Mouse (Mus musculus) CH12.LX (cell line): ENCODE measurements around the gene Zcchc3. TPM values are rescaled to one million over a fixed set of nuclear protein-coding genes. Genes with fewer than 3 reads are reported as not detected.

Experiments
- DNase-seq: peaks from one replicate; pipeline ENCODE4 v3.0.0-alpha.2; 2013; ENCODE audit errors: extremely low read depth
- H3K27ac ChIP-seq: 2 replicates; pipeline ENCODE4 v1.5.1; 2012; ENCODE audit warnings: low read depth, mild to moderate bottlenecking, control low read depth, moderate library complexity; ENCODE audit not compliant: insufficient read depth
- H3K27me3 ChIP-seq: replicated peaks from 2 replicates; pipeline ENCODE3; 2012; ENCODE audit warnings: inconsistent platforms
- H3K36me3 ChIP-seq, 2 experiments: replicated peaks in 1 of 2; 2 replicates each; pipeline versions ENCODE3 to v1.6.1; 2012; ENCODE audit warnings: inconsistent platforms in 1 of 2, low read length in 1 of 2, mild to moderate bottlenecking in 1 of 2, mixed read lengths in 1 of 2, moderate library complexity in 1 of 2; ENCODE audit not compliant: control insufficient read depth in 1 of 2, insufficient read depth in 1 of 2
- H3K4me1 ChIP-seq, 2 experiments: 2 replicates each; pipeline ENCODE4 v1.6.1; 2012; ENCODE audit warnings: inconsistent platforms in 1 of 2, moderate library complexity in 1 of 2; ENCODE audit not compliant: insufficient read depth in 2 of 2, control insufficient read depth in 1 of 2
- H3K4me2 ChIP-seq: 2 replicates; pipeline ENCODE4 v1.6.1; 2012; ENCODE audit warnings: low read depth, mild to moderate bottlenecking, control low read depth; ENCODE audit not compliant: poor library complexity, insufficient read depth, severe bottlenecking
- H3K4me3 ChIP-seq, 3 experiments: fragments of 150-350 bp in 1 of 3; sonication (generic) in 1 of 3; replicated peaks in 1 of 3; 2 replicates each; pipeline versions ENCODE3 to v1.5.1; 2011 to 2012; ENCODE audit warnings: low read depth in 2 of 3, low read length in 2 of 3, mild to moderate bottlenecking in 2 of 3, moderate library complexity in 2 of 3, control low read depth in 1 of 3, improper control_type of control experiment in 1 of 3, inconsistent platforms in 1 of 3, mixed read lengths in 1 of 3; ENCODE audit not compliant: poor library complexity in 1 of 3
- H3K79me2 ChIP-seq: replicated peaks from 2 replicates; pipeline ENCODE4 v1.6.1; 2012; ENCODE audit warnings: mild to moderate bottlenecking, moderate library complexity; ENCODE audit not compliant: control insufficient read depth, poor library complexity, insufficient read depth, severe bottlenecking; ENCODE audit errors: extremely low read depth
- H3K9ac ChIP-seq: 2 replicates; pipeline ENCODE4 v1.6.1; 2012; ENCODE audit warnings: low read depth, mild to moderate bottlenecking, control low read depth, moderate library complexity; ENCODE audit not compliant: insufficient read depth
- H3K9me3 ChIP-seq: replicated peaks from 2 replicates; pipeline ENCODE3; 2012; ENCODE audit warnings: low read length, inconsistent platforms, mixed read lengths
- BHLHE40 ChIP-seq: IDR thresholded peaks from 2 replicates; pipeline ENCODE4 v1.6.1; 2011; ENCODE audit warnings: mild to moderate bottlenecking, low read depth, low read length, improper control_type of control experiment
- CHD2 ChIP-seq: IDR thresholded peaks from 2 replicates; pipeline ENCODE4 v1.6.1; 2011; ENCODE audit warnings: low read length, improper control_type of control experiment
- CTCF ChIP-seq, 2 experiments: IDR thresholded peaks in 1 of 2; conservative IDR thresholded peaks in 1 of 2; 2 replicates each; pipeline ENCODE4 v1.5.1; 2011 to 2012; ENCODE audit warnings: low read depth in 2 of 2, low read length in 2 of 2, improper control_type of control experiment in 1 of 2, inconsistent platforms in 1 of 2, mild to moderate bottlenecking in 1 of 2, moderate library complexity in 1 of 2
- ELF1 ChIP-seq: IDR thresholded peaks from 2 replicates; pipeline ENCODE4 v1.6.1; 2014; ENCODE audit warnings: low read depth, mild to moderate bottlenecking, inconsistent platforms, low read length, improper control_type of control experiment
- EP300 ChIP-seq: IDR thresholded peaks from 2 replicates; pipeline ENCODE4 v1.6.1; 2011; ENCODE audit warnings: low read length, improper control_type of control experiment
- ETS1 ChIP-seq: conservative IDR thresholded peaks from 2 replicates; pipeline ENCODE4 v1.6.1; 2012; ENCODE audit warnings: low read depth, mild to moderate bottlenecking, inconsistent platforms, low read length, improper control_type of control experiment, moderate library complexity
- GABPA ChIP-seq: IDR thresholded peaks from 2 replicates; pipeline ENCODE4 v1.6.1; 2012; ENCODE audit warnings: low read depth, low read length, improper control_type of control experiment, inconsistent platforms; ENCODE audit not compliant: insufficient replicate concordance
- HCFC1 ChIP-seq: IDR thresholded peaks from 2 replicates; pipeline ENCODE4 v1.6.1; 2012; ENCODE audit warnings: low read depth, mild to moderate bottlenecking, inconsistent platforms, low read length, improper control_type of control experiment
- IRF4 ChIP-seq: IDR thresholded peaks from 2 replicates; pipeline ENCODE4 v1.6.1; 2014; ENCODE audit warnings: low read depth, mild to moderate bottlenecking, inconsistent platforms, low read length, improper control_type of control experiment
- MAZ ChIP-seq: IDR thresholded peaks from 2 replicates; pipeline ENCODE4 v1.6.1; 2012; ENCODE audit warnings: low read depth, mild to moderate bottlenecking, inconsistent platforms, low read length, improper control_type of control experiment, moderate library complexity
- MYC ChIP-seq: IDR thresholded peaks from 2 replicates; pipeline ENCODE4 v1.6.1; 2011; ENCODE audit warnings: low read depth, mild to moderate bottlenecking, improper control_type of control experiment, low read length
- NELFE ChIP-seq: IDR thresholded peaks from 2 replicates; pipeline ENCODE4 v1.6.1; 2011; ENCODE audit warnings: low read depth, low read length, improper control_type of control experiment
- NRF1 ChIP-seq: IDR thresholded peaks from 2 replicates; pipeline ENCODE4 v1.6.1; 2014; ENCODE audit warnings: low read depth, mild to moderate bottlenecking, inconsistent platforms, low read length, improper control_type of control experiment, moderate library complexity
- PAX5 ChIP-seq: IDR thresholded peaks from 2 replicates; pipeline ENCODE4 v1.6.1; 2012; ENCODE audit warnings: low read length, inconsistent platforms, mixed read lengths
- RAD21 ChIP-seq: IDR thresholded peaks from 2 replicates; pipeline ENCODE4 v1.6.1; 2011; ENCODE audit warnings: low read depth, mild to moderate bottlenecking, low read length, improper control_type of control experiment, moderate library complexity
- SIN3A ChIP-seq: IDR thresholded peaks from 2 replicates; pipeline ENCODE4 v1.6.1; 2012; ENCODE audit warnings: low read length, improper control_type of control experiment, inconsistent platforms
- TCF12 ChIP-seq: IDR thresholded peaks from 2 replicates; pipeline ENCODE4 v1.6.1; 2014; ENCODE audit warnings: low read depth, mild to moderate bottlenecking, inconsistent platforms, low read length, improper control_type of control experiment
- ZNF384 ChIP-seq: IDR thresholded peaks from 2 replicates; pipeline ENCODE4 v1.6.1; 2012; ENCODE audit warnings: low read depth, low read length, improper control_type of control experiment, inconsistent platforms
- dilution Hi-C: fragments of 300-500 bp; cut with MboI; formaldehyde crosslinking; loops from 2 replicates; pipeline ENCODE4 v1.14.3; 2020; ENCODE audit warnings: low sequenced_read_pairs; ENCODE audit not compliant: extremely low pct_unique_long_range_greater_than_20kb, extremely low pct_ligation_motif_present
- in situ Hi-C: fragments of 300-500 bp; cut with MboI; formaldehyde crosslinking; loops from 3 replicates; pipeline ENCODE4 v1.14.3; 2019; ENCODE audit warnings: low sequenced_read_pairs, low pct_ligation_motif_present, low pct_unique_long_range_greater_than_20kb, mixed read lengths
- polyA plus RNA-seq: library from polyadenylated mRNA; unstranded; fragments of >175 nt; gene quantifications from 2 replicates; pipeline ENCODE4 v1.2.1, GENCODE M21; 2012; ENCODE audit warnings: low read depth; ENCODE audit not compliant: insufficient read length
- total RNA-seq, 2 experiments: library from RNA; depleted of rRNA; stranded (reverse); fragments of 300-350 nt in 1 of 2; fragments of >200 nt in 1 of 2; gene quantifications; 2 replicates each; pipeline ENCODE4 v1.2.3; 2012 to 2014

Zcchc3 gene
- total and polyA plus RNA-seq, 3 experiments, result not detected

GRCm38 (mm10) chr2:152447461-152447860 is 32.6 kb upstream of the Zcchc3 start:
- no peak for DNase-seq
- in situ Hi-C loops (no loop called here), dilution Hi-C loops (no loop called here)
- H3K4me2 ChIP-seq, result no peak overlapping the region
- peaks cover 4 to 8% of the 10 kb centered on the region in 2 experiments for H3K4me1 ChIP-seq
- H3K36me3 ChIP-seq, result no peaks in the 10 kb centered on the region
- TF ChIP-seq EP300 (no peak), ETS1 (no peak), ELF1 (no peak), PAX5 (no peak)
- TF ChIP-seq, all 38 proteins: peak for 0
- no peak overlapping the region for H3K4me3 ChIP-seq
- no peak overlapping the region for H3K9ac ChIP-seq
- no peaks in the 10 kb centered on the region for H3K9me3 ChIP-seq
- no peaks in the 10 kb centered on the region for H3K79me2 ChIP-seq
- H3K27me3 ChIP-seq, result peaks cover 69% of the 10 kb centered on the region
- no peak overlapping the region for H3K27ac ChIP-seq

GRCm38 (mm10) chr2:152446642-152447041 is 31.8 kb upstream of the Zcchc3 start:
- Histone ChIP-seq H3K9me3 (no peaks in the 10 kb centered on the region), H3K4me3 (no peak overlapping the region), H3K4me2 (no peak overlapping the region), H3K27me3 (peaks cover 73% of the 10 kb centered on the region), H3K79me2 (no peaks in the 10 kb centered on the region), H3K4me1 (no peaks in the 10 kb centered on the region), H3K9ac (no peak overlapping the region), H3K36me3 (no peaks in the 10 kb centered on the region), H3K27ac (no peak overlapping the region)
- TF ChIP-seq GABPA, result no peak
- no peak for TF ChIP-seq HCFC1
- no peak for TF ChIP-seq ZNF384
- TF ChIP-seq CHD2, result no peak
- TF ChIP-seq ELF1, result no peak
- no peak for TF ChIP-seq IRF4
- TF ChIP-seq NELFE, result no peak
- TF ChIP-seq BHLHE40, result no peak
- no peak for TF ChIP-seq RAD21
- no peak for TF ChIP-seq NRF1
- no peak for TF ChIP-seq CTCF (conservative IDR thresholded peaks at IDR 0.05 in 1 of 2, IDR thresholded peaks at IDR 0.05 in 1 of 2; ENCODE audit: low read depth in 2 of 2, low read length in 2 of 2)
- no peak for TF ChIP-seq SIN3A
- no peak for TF ChIP-seq TCF12
- TF ChIP-seq MAZ, result no peak
- TF ChIP-seq MYC, result no peak
- dilution Hi-C loops (no loop called here), in situ Hi-C loops (no loop called here)
- no peak for DNase-seq
